Mouse (Mus musculus) neural tube, embryonic 13.5 days (tissue): Measurements from ENCODE around the gene Gtf2i. TPM values are rescaled to one million over a fixed set of nuclear protein-coding genes. Genes with fewer than 3 reads are reported as not detected.
"Not testable (repeated sequence)": the region's sequence is repeated elsewhere in the genome, so short reads cannot be mapped to it uniquely, and the experiment has no call there.

ENCODE experiments used
- ATAC-seq: fragments of 200-750 bp; cut with Nextera tagmentation; 2 replicates; pipeline ENCODE4 v1.8.0; 2017; ENCODE audit warnings: low read depth, mild to moderate bottlenecking, moderate TSS enrichment, moderate library complexity
- H3K27ac ChIP-seq: fragments of 300-500 bp; sonication (generic); replicated peaks from 2 replicates; pipeline ENCODE4 v1.5.1; 2015; ENCODE audit warnings: moderate library complexity, mild to moderate bottlenecking, inconsistent platforms
- H3K27me3 ChIP-seq: fragments of 300-500 bp; sonication (generic); 2 replicates; pipeline ENCODE4 v1.6.1; 2015; ENCODE audit warnings: mild to moderate bottlenecking, inconsistent platforms
- H3K36me3 ChIP-seq: fragments of 300-500 bp; sonication (generic); 2 replicates; pipeline ENCODE4 v1.6.1; 2015; ENCODE audit warnings: mild to moderate bottlenecking, inconsistent platforms
- H3K4me1 ChIP-seq: fragments of 300-500 bp; sonication (generic); replicated peaks from 2 replicates; pipeline ENCODE4 v1.6.1; 2015; ENCODE audit warnings: inconsistent platforms
- H3K4me2 ChIP-seq: fragments of 300-500 bp; sonication (generic); 2 replicates; pipeline ENCODE4 v1.6.1; 2015; ENCODE audit warnings: inconsistent platforms, mild to moderate bottlenecking, moderate library complexity
- H3K4me3 ChIP-seq: fragments of 300-500 bp; sonication (generic); 2 replicates; pipeline ENCODE4 v1.5.1; 2015; ENCODE audit warnings: mild to moderate bottlenecking, inconsistent platforms
- H3K9ac ChIP-seq: fragments of 300-500 bp; sonication (generic); 2 replicates; pipeline ENCODE4 v1.6.1; 2015; ENCODE audit warnings: moderate library complexity, mild to moderate bottlenecking, inconsistent platforms
- H3K9me3 ChIP-seq: fragments of 300-500 bp; sonication (generic); 2 replicates; pipeline ENCODE4 v1.6.1; 2016; ENCODE audit warnings: inconsistent platforms
- WGBS: fragments of 180-500 bp; shearing (Covaris S2); methylation state at CpG from one replicate; pipeline ENCODE4 v1.1.7; 2015; 5-methylcytosine and 5-hydroxymethylcytosine counted together
- polyA plus RNA-seq: library from polyadenylated mRNA; unstranded; fragments of >200 nt; fragmentation: Nextera tagmentation; extraction: Ambion mirVana; gene quantifications from 2 replicates; pipeline ENCODE4 v1.2.1, GENCODE M21; 2015

Gene Gtf2i
- polyA plus RNA-seq, result 188 and 247 TPM in 2 replicates

DNA sequence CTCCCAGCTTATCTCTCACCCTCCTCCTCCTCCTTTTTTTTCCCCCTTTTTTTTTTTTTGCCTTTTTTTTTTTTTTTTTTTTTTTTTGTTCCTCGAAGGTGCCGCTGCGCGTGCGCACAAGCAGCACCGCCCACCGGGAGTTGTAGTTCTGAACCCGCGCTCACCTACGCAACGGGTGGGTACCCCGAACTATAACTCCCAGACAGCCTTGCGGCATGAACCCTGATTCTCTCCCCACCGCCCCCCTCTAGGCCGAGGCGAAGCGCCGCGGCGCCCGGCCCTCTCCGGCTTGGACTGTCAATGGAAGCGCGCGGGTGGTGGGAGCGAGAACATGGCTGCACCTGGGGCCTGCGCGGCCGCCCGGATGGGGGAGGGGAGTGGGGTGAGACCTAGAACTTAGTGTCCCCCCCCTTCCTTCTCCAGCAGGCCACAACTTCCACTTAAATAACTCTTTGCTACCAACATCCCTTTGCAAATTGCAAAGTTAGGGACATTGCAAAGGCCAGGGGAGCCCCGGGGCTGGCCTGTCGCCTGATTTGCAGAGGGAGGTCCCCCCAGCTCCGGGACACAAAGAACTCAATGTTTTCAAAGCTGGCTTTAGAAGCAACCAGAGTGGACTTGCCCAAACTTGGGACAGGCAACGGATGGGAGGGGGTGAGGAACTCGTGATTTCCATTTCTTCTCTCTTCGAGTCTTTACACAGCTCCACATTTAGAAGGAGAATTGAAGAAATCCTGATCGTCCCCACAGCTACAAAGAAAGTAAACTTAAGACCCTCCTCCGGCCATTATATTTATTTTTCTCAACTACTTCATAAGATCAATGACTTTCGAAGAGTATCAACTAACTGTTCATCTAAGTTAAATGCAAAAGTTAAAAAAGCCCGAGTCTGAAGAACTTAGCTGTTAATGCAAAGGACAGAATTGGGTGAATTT is at the start of gene Gtf2i:
Gene Gtf2i, minus strand, starts transcription at position 73 of the 935 bp plus-strand sequence.
- peak within 1 kb of the TSS; percentile 76 for H3K4me2 ChIP-seq
- WGBS, result under 1% methylated on average over 40 of the region's 40 CpGs
- H3K27me3 ChIP-seq, result no peaks in the 10 kb centered on the region
- no peaks in the 10 kb centered on the region for H3K9me3 ChIP-seq
- peaks cover 50% of the 10 kb centered on the region for H3K4me1 ChIP-seq
- peak within 1 kb of the TSS; percentile 86 for H3K4me3 ChIP-seq
- H3K27ac ChIP-seq, result peak within 1 kb of the TSS; percentile 100
- H3K9ac ChIP-seq, result peak within 1 kb of the TSS; percentile 100
- peaks cover 16% of the 10 kb centered on the region for H3K36me3 ChIP-seq
- ATAC-seq, result peak; percentile 93

DNA sequence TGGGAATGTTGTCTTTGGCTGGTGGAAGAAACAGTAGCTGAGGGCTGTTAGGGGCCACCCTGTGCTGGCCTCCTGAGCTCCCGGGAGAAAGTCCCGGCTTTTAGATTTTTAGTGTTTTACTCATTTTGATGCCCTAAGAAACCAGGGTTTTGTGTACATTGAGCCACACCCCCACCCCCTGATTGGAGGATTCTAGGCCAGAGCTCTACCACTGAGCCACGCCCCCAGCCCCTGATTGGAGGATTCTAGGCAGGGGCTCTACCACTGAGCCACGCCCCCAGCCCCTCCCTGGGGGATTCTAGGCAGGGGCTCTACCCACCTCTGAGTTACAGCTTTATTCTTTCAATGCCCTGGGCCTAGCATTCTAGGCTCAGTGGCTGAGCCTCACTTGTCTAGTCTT is 44.5 kb upstream of the Gtf2i start:
- Histone ChIP-seq H3K4me3 (no peak overlapping the region), H3K4me2 (no peak overlapping the region), H3K9ac (no peak overlapping the region), H3K4me1 (no peaks in the 10 kb centered on the region), H3K36me3 (peaks cover 66% of the 10 kb centered on the region), H3K9me3 (no peaks in the 10 kb centered on the region), H3K27me3 (no peaks in the 10 kb centered on the region), H3K27ac (no peak overlapping the region)
- 90% methylated on average over 4 of the region's 4 CpGs for WGBS
- ATAC-seq, result no peak

DNA sequence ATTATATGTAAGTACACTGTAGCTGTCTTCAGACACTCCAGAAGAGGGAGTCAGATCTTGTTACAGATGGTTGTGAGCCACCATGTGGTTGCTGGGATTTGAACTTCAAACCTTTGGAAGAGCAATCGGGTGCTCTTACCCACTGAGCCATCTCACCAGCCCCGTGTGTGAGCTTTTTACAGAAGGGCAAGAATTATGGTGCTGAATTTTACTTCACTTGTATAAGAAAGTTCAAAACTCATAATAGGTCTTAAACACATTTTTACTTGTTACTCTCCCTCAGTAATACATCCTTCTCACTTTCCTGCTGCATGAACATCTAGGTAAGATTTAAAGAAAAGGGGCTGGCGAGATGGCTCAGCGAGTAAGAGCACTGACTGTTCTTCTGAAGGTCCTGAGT is 40.8 kb upstream of the Gtf2i start:
- not testable (repeated sequence) for H3K27me3 ChIP-seq, H3K4me2 ChIP-seq, H3K4me3 ChIP-seq, ATAC-seq, H3K27ac ChIP-seq, H3K4me1 ChIP-seq, H3K9ac ChIP-seq, H3K9me3 ChIP-seq
- WGBS, result 91% methylated on average over 4 of the region's 4 CpGs
- H3K36me3 ChIP-seq, result peaks cover 37% of the 10 kb centered on the region

DNA sequence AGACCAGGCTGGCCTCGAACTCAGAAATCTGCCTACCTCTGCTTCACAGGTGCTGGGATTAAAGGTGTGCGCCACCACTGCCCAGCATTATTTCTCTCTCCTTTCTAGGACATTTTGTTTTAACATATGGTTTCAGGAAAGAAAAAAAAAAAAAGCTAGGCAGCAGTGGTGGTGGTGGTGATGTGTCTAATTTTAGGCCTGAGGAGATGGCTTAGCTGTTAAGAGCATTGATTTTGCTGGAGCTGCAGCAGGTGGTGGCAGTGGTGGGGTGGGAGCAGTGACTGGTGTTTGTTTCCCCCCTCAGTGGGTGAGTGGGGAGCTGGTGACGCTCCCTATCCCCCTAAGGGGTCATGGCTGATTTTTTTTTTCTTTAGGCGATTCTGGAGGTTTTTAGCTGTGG is 38.6 kb upstream of the Gtf2i start:
- H3K9me3 ChIP-seq, result no peaks in the 10 kb centered on the region
- no peak overlapping the region for H3K9ac ChIP-seq
- no peak for ATAC-seq
- 69% methylated on average over 4 of the region's 4 CpGs for WGBS
- H3K27me3 ChIP-seq, result no peaks in the 10 kb centered on the region
- H3K36me3 ChIP-seq, result peaks cover 14% of the 10 kb centered on the region
- no peak overlapping the region for H3K27ac ChIP-seq
- H3K4me1 ChIP-seq, result 0 out of 2 replicates have a peak, but pooled peaks cover 4% of the 10 kb centered on the region
- H3K4me3 ChIP-seq, result no peak overlapping the region
- no peak overlapping the region for H3K4me2 ChIP-seq

DNA sequence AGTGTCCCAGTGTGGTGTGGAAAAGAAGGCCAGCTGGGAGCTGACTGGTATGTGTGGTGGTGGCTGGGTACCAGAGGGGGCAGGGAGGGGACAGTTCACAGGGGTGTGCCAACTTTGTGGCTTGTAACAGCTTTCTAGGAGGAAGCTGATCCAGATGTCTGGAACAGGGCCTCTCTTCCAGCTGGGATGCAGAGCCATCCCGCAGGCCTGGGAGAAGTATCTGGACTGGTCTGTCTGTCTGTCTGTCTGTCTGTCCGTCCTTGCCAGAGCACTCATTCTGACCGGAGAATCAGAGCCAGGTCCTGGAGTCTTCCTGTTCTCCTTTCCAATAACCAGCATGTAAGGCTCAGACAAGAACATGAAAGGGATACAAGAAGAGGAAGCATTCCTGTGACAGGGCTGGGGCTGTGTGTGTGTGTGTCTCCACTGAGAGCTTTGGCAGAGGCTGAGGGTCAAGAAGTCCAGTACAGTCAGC is 38.0 kb upstream of the Gtf2i start:
- H3K4me3 ChIP-seq, result no peak overlapping the region
- 0 out of 2 replicates have a peak, but pooled peaks cover 4% of the 10 kb centered on the region for H3K4me1 ChIP-seq
- no peaks in the 10 kb centered on the region for H3K27me3 ChIP-seq
- no peaks in the 10 kb centered on the region for H3K9me3 ChIP-seq
- 83% methylated on average over 3 of the region's 3 CpGs for WGBS
- ATAC-seq, result no peak
- no peak overlapping the region for H3K9ac ChIP-seq
- H3K27ac ChIP-seq, result no peak overlapping the region
- H3K4me2 ChIP-seq, result no peak overlapping the region
- peaks cover 10% of the 10 kb centered on the region for H3K36me3 ChIP-seq

DNA sequence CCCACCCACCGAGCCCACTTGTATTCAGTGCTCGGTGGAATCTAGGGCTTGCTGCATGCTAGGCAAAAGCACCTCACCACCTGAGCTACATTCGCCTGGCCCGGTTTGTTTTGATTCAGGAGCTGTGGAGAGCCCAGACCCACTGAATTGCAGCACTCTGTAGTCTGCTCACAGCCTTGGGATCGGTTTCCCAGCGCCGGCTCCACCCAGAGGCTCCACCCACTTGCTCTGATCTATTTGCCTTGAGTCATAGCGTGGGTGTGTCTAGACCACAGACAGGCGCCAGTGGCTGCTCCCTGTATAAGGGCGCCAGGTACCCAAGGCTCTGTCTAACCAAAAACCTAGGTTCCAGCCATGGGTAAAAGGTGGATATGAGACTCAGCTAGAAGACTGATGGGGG is 36.1 kb upstream of the Gtf2i start:
- Histone ChIP-seq H3K4me2 (peak overlapping the region; percentile 21; the same call in 1 of the 2 replicates), H3K4me3 (no peak overlapping the region), H3K9ac (no peak overlapping the region), H3K27ac (no peak overlapping the region), H3K4me1 (0 out of 2 replicates have a peak, but pooled peaks cover 4% of the 10 kb centered on the region), H3K27me3 (no peaks in the 10 kb centered on the region), H3K9me3 (no peaks in the 10 kb centered on the region), H3K36me3 (no peaks in the 10 kb centered on the region)
- peak; percentile 65; the same call in 1 of the 2 replicates for ATAC-seq
- WGBS, result 14% methylated on average over 10 of the region's 10 CpGs

DNA sequence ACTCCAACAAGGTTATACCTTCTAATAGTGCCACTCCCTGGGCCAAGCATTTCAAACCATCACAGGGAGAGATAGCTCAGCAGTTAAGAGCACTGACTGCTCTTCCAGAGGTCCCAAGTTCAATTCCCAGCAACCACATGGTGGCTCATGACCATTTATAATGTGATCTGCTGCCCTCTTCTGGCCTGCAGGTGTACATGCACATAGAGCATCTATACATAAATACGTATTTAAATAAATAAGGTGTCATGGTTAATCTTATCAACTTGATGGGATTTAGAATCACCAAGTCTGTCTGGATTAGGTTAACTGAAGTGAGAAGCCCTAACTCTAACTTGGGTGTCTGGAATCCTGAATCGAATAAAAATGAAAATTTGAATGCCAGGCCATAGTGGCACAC is 32.5 kb upstream of the Gtf2i start:
- no peak overlapping the region for H3K9ac ChIP-seq
- H3K9me3 ChIP-seq, result no peaks in the 10 kb centered on the region
- no peak overlapping the region for H3K27ac ChIP-seq
- no peak overlapping the region for H3K4me2 ChIP-seq
- H3K4me3 ChIP-seq, result no peak overlapping the region
- H3K4me1 ChIP-seq, result 0 out of 2 replicates have a peak, but pooled peaks cover 4% of the 10 kb centered on the region
- ATAC-seq, result no peak
- no peaks in the 10 kb centered on the region for H3K27me3 ChIP-seq
- 85% methylated on average over 2 of the region's 2 CpGs for WGBS
- no peaks in the 10 kb centered on the region for H3K36me3 ChIP-seq

DNA sequence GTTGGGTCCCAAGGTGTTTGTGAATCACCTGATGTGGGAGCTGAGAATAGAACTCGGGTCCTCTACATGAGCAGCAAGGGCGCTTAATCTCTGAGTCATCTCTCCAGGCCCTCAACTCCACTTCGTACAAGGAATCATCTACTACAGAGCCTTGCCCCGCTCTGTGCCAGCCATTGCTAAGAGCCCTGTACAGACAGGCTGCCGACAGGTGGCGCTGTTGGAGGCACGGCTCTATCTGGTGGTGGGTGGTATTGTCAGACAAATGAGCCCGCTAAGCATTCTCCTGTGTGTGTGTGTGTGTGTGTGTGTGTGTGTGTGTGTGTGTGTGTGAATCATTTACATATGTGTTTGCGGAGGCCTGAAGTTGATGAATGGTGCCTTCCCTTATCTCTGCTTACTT is 30.9 kb upstream of the Gtf2i start:
- no peak overlapping the region for H3K4me3 ChIP-seq
- no peaks in the 10 kb centered on the region for H3K9me3 ChIP-seq
- no peak overlapping the region for H3K4me2 ChIP-seq
- no peak for ATAC-seq
- H3K4me1 ChIP-seq, result 0 out of 2 replicates have a peak, but pooled peaks cover under 1% of the 10 kb centered on the region
- H3K27me3 ChIP-seq, result no peaks in the 10 kb centered on the region
- WGBS, result 88% methylated on average over 9 of the region's 9 CpGs
- H3K9ac ChIP-seq, result no peak overlapping the region
- H3K27ac ChIP-seq, result no peak overlapping the region
- H3K36me3 ChIP-seq, result no peaks in the 10 kb centered on the region

DNA sequence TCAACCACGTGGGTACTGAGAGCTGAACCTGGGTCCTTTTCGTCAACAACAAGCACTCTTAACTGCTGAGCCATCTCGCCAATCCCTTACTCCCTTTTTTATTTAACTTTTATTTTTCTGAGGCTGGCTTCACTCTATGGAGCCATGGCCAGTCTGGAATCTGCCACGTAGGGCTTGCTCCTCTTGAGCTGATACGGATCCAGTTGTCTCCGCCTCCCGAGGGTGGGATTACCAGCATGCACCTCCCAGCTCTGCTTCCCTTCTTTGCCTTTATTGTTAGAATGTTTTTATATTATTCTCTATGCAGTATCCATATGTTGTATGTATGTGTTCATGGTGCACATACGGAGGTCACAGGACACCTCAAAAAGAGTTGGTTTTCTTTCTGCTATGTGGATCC is 29.5 kb upstream of the Gtf2i start:
- H3K27ac ChIP-seq, result no peak overlapping the region
- WGBS, result 83% methylated on average over 8 of the region's 8 CpGs
- no peak overlapping the region for H3K4me2 ChIP-seq
- H3K4me3 ChIP-seq, result no peak overlapping the region
- no peaks in the 10 kb centered on the region for H3K4me1 ChIP-seq
- ATAC-seq, result no peak
- H3K27me3 ChIP-seq, result no peaks in the 10 kb centered on the region
- no peaks in the 10 kb centered on the region for H3K9me3 ChIP-seq
- H3K9ac ChIP-seq, result no peak overlapping the region
- H3K36me3 ChIP-seq, result no peaks in the 10 kb centered on the region

DNA sequence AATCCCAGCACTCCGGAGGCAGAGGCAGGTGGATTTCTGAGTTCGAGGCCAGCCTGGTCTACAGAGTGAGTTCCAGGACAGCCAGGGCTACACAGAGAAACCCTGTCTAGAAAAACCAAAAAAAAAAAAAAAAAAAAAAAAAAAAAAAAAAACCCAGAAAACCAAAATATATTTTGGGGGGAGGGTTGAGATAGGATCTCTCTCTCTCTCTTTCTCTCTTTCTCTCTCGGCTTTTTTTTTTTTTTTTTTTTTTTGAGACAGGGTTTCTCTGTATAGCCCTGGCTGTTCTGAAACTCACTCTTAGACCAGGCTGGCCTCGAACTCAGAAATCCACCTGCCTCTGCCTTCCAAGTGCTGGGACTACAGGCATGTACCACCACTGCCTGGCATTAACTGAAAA is 29.0 kb upstream of the Gtf2i start:
- not testable (repeated sequence) for H3K4me3 ChIP-seq, H3K36me3 ChIP-seq, H3K9ac ChIP-seq, H3K27ac ChIP-seq, H3K9me3 ChIP-seq, H3K4me1 ChIP-seq, ATAC-seq, H3K4me2 ChIP-seq, H3K27me3 ChIP-seq
- 100% methylated on average over 3 of the region's 4 CpGs for WGBS

DNA sequence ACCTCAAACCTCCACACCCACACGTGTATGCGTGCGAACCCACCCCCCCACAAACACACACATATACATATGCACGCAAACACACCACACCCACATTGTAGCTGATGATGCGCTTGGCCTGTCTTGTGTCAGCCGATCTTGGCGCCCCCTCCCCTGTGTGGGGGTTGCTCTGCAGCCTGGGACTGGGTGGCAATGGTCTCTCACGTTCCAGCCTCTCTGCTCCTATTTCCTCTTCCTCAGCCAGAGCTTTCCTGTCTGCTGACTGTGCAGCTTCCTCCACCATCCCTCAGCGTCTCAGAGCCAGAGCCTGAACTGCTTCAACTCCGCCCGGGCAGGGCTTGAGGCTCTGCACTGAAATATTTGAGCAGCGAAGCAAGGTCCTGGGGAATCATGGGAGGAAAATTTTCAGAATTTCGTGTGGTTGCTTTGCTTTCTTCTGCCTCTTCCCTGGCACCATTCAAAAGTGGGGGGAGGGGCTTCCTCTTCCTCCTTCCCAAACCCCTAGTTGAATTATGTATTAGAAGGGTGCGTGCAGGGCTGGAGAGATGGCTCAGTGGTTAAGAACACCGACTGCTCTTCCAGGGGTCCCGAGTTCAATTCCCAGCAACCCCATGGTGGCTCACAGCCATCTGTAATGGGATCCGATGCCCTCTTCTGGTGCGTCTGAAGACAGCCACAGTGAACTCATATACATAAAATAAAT is 28.1 kb upstream of the Gtf2i start:
- Histone ChIP-seq H3K27me3 (no peaks in the 10 kb centered on the region), H3K36me3 (no peaks in the 10 kb centered on the region), H3K9me3 (no peaks in the 10 kb centered on the region), H3K4me2 (no peak overlapping the region), H3K9ac (no peak overlapping the region), H3K27ac (no peak overlapping the region), H3K4me3 (no peak overlapping the region), H3K4me1 (no peaks in the 10 kb centered on the region)
- 81% methylated on average over 18 of the region's 18 CpGs for WGBS
- no peak for ATAC-seq

DNA sequence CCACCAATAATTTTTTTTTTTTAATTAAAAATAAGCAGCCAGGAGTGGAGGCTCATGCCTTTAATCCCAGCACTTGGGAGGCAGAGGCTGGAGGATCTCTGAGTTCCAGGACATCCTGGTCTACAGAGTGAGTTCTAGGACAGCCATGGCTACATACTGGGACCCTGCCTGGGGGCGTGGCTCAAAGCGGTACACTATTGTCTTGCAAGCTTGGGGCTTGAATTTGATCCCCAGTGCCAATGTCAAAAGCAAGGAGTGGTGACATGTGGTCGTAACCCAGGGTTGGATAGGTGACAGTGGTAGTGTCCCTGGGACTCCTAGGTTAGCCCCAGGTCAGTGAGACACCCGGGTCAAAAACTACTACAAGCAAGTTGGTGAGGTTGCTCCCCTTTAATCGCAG is 27.2 kb upstream of the Gtf2i start:
- Histone ChIP-seq H3K36me3 (no peaks in the 10 kb centered on the region), H3K4me3 (no peak overlapping the region), H3K27me3 (no peaks in the 10 kb centered on the region), H3K9ac (no peak overlapping the region), H3K4me1 (no peaks in the 10 kb centered on the region), H3K4me2 (no peak overlapping the region), H3K27ac (no peak overlapping the region), H3K9me3 (no peaks in the 10 kb centered on the region)
- no peak for ATAC-seq
- WGBS, result 95% methylated on average over 5 of the region's 5 CpGs
